Mouse (Mus musculus) monocyte, adult 2 months (primary cell): ENCODE results near the gene Dync1li2.

Source experiments
- DNase-seq, 2 experiments: peaks; one replicate each; pipeline ENCODE4 v3.0.0; 2022; ENCODE audit warnings: low spot score in 2 of 2, low read depth in 1 of 2

The Dync1li2 gene

GRCm38 (mm10) chr8:104442299-104443124 lies at the start of gene Dync1li2:
Dync1li2 (minus strand) TSS chr8:104443047.
- peak; percentile 73 to 88 for DNase-seq

- DNase-seq, result no peak
These were observed 36.2 kb upstream of the Dync1li2 start for GRCm38 (mm10) chr8:104479091-104479490.

- no peak for DNase-seq
These were observed 29.6 kb upstream of the Dync1li2 start for GRCm38 (mm10) chr8:104472465-104472864.

GRCm38 (mm10) chr8:104467463-104467862 lies 24.6 kb upstream of the Dync1li2 start:
- DNase-seq, result no peak

- DNase-seq, result no peak
These were observed 9.3 kb upstream of the Dync1li2 start for GRCm38 (mm10) chr8:104452177-104452576.

GRCm38 (mm10) chr8:104448796-104449195 lies 5.9 kb upstream of the Dync1li2 start:
- DNase-seq, result no peak

GRCm38 (mm10) chr8:104446016-104446415 lies 3.2 kb upstream of the Dync1li2 start:
- no peak for DNase-seq

- no peak for DNase-seq
These were observed 2.4 kb upstream of the Dync1li2 start for GRCm38 (mm10) chr8:104445248-104445647.

- DNase-seq, result no peak
These were observed 355 bp upstream of the Dync1li2 start for GRCm38 (mm10) chr8:104443125-104443679.

- DNase-seq, result no peak
These were observed 1.2 kb downstream of the Dync1li2 start for GRCm38 (mm10) chr8:104441613-104442012.

GRCm38 (mm10) chr8:104439461-104439860 lies 3.4 kb downstream of the Dync1li2 start:
- DNase-seq, result no peak

- no peak for DNase-seq
These were observed 5.2 kb downstream of the Dync1li2 start for GRCm38 (mm10) chr8:104437494-104438135.

GRCm38 (mm10) chr8:104436591-104436990 lies 6.3 kb downstream of the Dync1li2 start:
- DNase-seq, result no peak

- DNase-seq, result peak; percentile 84 to 87
These were observed 6.8 kb downstream of the Dync1li2 start for GRCm38 (mm10) chr8:104436038-104436437.

GRCm38 (mm10) chr8:104434826-104435354 lies 8.0 kb downstream of the Dync1li2 start:
- no peak for DNase-seq

GRCm38 (mm10) chr8:104434275-104434674 lies 8.6 kb downstream of the Dync1li2 start:
- DNase-seq, result no peak

GRCm38 (mm10) chr8:104433191-104433842 lies 9.5 kb downstream of the Dync1li2 start:
- DNase-seq, result no peak

- DNase-seq, result no peak
These were observed 10.2 kb downstream of the Dync1li2 start for GRCm38 (mm10) chr8:104432656-104433055.

GRCm38 (mm10) chr8:104430230-104430629 lies 12.6 kb downstream of the Dync1li2 start:
- no peak for DNase-seq

GRCm38 (mm10) chr8:104427703-104428102 lies 15.1 kb downstream of the Dync1li2 start:
- no peak for DNase-seq

- no peak for DNase-seq
These were observed 20.5 kb downstream of the Dync1li2 start for GRCm38 (mm10) chr8:104422313-104422712.
